Mouse (Mus musculus) midbrain, embryonic 11.5 days (tissue): ENCODE data around the gene A1cf. TPM values are rescaled to one million over a fixed set of nuclear protein-coding genes. Genes with fewer than 3 reads are reported as not detected.

Experiments
- ATAC-seq: fragments of 200-750 bp; cut with Nextera tagmentation; 2 replicates; pipeline ENCODE4 v1.8.0; 2017; ENCODE audit warnings: moderate TSS enrichment, moderate library complexity; ENCODE audit not compliant: low FRiP score
- DNase-seq: peaks from one replicate; pipeline ENCODE4 v3.0.0; 2015; ENCODE audit warnings: low spot score; ENCODE audit errors: missing footprints
- H3K27ac ChIP-seq: fragments of 300-500 bp; sonication (generic); 2 replicates; pipeline ENCODE4 v1.5.1; 2014; ENCODE audit warnings: low read depth, low read length
- H3K27me3 ChIP-seq: fragments of 300-500 bp; sonication (generic); 2 replicates; pipeline ENCODE4 v1.6.1; 2014; ENCODE audit warnings: mild to moderate bottlenecking, low read length, moderate library complexity, mixed read lengths; ENCODE audit not compliant: control insufficient read depth, insufficient read depth
- H3K36me3 ChIP-seq: fragments of 300-500 bp; sonication (generic); 2 replicates; pipeline ENCODE4 v1.6.1; 2014; ENCODE audit warnings: mild to moderate bottlenecking, low read length, moderate library complexity, mixed read lengths; ENCODE audit not compliant: control insufficient read depth, insufficient read depth
- H3K4me1 ChIP-seq: fragments of 300-500 bp; sonication (generic); 2 replicates; pipeline ENCODE4 v1.6.1; 2014; ENCODE audit warnings: low read length; ENCODE audit not compliant: control insufficient read depth, insufficient read depth
- H3K4me2 ChIP-seq: fragments of 300-500 bp; sonication (generic); 2 replicates; pipeline ENCODE4 v1.6.1; 2014; ENCODE audit warnings: mild to moderate bottlenecking, moderate library complexity
- H3K4me3 ChIP-seq: fragments of 300-500 bp; sonication (generic); 2 replicates; pipeline ENCODE4 v1.5.1; 2014; ENCODE audit warnings: low read depth, low read length
- H3K9ac ChIP-seq: fragments of 300-500 bp; sonication (generic); 2 replicates; pipeline ENCODE4 v1.6.1; 2014; ENCODE audit warnings: low read length
- H3K9me3 ChIP-seq: fragments of 300-500 bp; sonication (generic); 2 replicates; pipeline ENCODE4 v1.6.1; 2016; ENCODE audit warnings: low read length; ENCODE audit not compliant: control insufficient read depth
- WGBS: fragments of 180-500 bp; shearing (Covaris S2); extraction: QIAGEN DNeasy Blood & Tissue Kit; methylation state at CpG from one replicate; pipeline ENCODE4 v1.1.7; 2014; 5-methylcytosine and 5-hydroxymethylcytosine counted together
- polyA plus RNA-seq: library from polyadenylated mRNA; unstranded; fragments of >200 nt; fragmentation: Nextera tagmentation; extraction: Ambion mirVana; gene quantifications from 2 replicates; pipeline ENCODE4 v1.2.1, GENCODE M21; 2014

A1cf gene
- polyA plus RNA-seq, 1 experiment from 2014 or later, result not detected

DNA sequence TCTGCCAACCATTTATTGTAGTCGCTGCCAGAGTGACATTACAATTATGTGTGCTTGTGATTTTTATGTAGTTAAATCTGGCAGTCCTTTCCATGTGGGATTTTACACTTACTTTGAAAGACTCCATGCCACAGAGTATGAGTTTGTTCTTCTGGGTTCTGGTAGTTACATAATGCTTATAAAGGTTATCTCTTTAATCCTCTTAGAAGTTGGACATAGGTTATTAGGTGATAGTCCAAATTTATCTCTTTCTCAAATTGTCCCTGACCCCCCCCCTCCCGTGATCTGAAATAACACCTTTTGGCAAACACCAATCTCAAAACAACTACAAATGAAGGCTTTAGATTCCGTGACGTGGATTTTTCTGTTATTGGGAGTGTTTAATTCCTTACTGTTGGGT, 16.0 kb downstream of the A1cf start:
- Histone ChIP-seq H3K27me3 (no peaks in the 10 kb centered on the region), H3K9ac (no peak overlapping the region), H3K4me2 (no peak overlapping the region), H3K4me3 (no peak overlapping the region), H3K36me3 (no peaks in the 10 kb centered on the region), H3K4me1 (no peaks in the 10 kb centered on the region), H3K27ac (no peak overlapping the region), H3K9me3 (no peaks in the 10 kb centered on the region)
- DNase-seq (no peak), ATAC-seq (no peak)
- 87% methylated on average over 4 of the region's 4 CpGs for WGBS

DNA sequence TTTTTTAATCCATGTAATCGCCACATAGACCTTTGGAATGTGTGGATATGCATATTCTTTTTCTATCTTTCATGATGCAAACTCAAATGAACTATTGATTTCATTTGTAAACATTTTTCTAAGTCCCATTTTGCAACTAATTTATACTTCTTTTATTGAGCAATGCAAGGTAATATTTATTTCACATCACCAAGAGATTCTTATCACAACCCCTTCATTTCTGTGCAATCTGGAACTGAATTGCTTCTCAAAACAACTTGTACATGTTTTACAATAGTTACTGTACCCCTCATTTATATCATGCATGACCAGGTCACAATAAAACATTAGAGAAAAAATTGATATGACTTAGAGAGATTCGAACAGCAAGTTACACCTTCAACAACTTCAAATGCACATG, 18.7 kb downstream of the A1cf start:
- H3K36me3 ChIP-seq, result no peaks in the 10 kb centered on the region
- ATAC-seq, result no peak

DNA sequence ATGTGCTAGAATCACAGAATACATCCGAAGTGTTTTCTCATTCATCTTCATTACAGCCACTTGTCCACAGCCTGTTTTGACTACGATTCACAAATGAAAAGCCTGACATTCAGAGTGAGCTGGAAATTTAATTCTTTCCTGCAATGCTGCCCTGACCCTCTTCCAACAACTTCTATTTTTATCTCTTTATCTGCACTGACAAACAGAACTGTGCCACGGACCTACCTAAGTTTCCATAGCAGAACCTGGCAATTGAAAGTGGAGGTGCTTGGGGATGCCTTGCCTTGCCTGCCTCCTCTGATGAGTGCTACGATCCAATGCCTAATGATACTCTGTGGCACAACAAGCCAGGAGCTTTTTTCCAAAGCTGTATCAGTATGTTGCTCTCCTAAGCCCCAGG, 21.4 kb downstream of the A1cf start:
- no peaks in the 10 kb centered on the region for H3K36me3 ChIP-seq
- WGBS, result 90% methylated on average over 4 of the region's 4 CpGs
- H3K27ac ChIP-seq, result no peak overlapping the region
- H3K4me3 ChIP-seq, result no peak overlapping the region
- H3K9ac ChIP-seq, result no peak overlapping the region
- no peaks in the 10 kb centered on the region for H3K9me3 ChIP-seq
- DNase-seq (no peak), ATAC-seq (no peak)
- H3K4me1 ChIP-seq, result no peaks in the 10 kb centered on the region
- H3K27me3 ChIP-seq, result no peaks in the 10 kb centered on the region
- no peak overlapping the region for H3K4me2 ChIP-seq

More for the DNA sequence above, 18.7 kb downstream of the A1cf start:
- Histone ChIP-seq H3K4me2 (no peak overlapping the region), H3K4me3 (no peak overlapping the region), H3K9ac (no peak overlapping the region), H3K4me1 (no peaks in the 10 kb centered on the region), H3K27me3 (no peaks in the 10 kb centered on the region), H3K9me3 (no peaks in the 10 kb centered on the region), H3K27ac (no peak overlapping the region)
- no peak for DNase-seq
- 96% methylated on average over 2 of the region's 2 CpGs for WGBS

DNA sequence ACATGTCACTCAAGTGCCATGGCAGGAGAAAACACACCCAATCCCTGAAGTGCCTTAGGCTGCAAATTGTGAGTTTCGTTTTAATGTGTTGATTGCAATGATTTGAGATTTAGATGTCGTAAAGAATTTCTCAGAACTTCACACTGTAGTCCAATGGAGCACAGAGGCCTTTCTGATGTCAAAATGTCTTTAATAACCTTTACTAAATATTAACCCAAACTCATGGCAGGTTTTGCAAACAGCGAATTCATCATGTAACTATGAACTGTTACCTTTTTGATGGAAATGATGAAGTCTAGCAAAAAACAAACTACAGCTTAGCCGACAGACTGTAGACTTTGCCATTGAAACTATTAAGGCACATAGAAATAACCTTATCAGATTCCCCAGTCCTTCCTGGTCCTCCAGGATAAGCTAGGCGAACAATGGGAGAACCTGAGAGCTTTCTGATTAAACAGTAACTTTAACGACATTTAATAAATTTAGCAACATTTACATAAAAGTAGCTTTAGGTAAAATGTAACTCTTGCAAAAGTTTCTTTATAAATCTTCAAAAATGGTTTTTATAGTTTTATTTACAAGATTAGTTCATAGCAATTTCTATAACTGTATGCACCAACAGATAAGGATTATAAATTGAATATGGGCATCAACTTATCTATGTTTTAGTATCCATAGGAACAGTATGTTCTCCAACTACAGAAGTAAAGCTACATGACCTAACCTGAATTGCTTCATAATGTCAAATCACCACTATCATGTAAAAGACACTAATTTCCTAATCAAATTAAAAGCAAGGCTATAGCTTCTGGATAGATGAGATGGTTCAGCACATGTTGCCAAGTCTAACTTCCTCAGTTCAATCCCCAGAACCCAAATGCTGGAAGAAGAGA, 22.7 kb downstream of the A1cf start:
- Histone ChIP-seq H3K9ac (no peak overlapping the region), H3K36me3 (no peaks in the 10 kb centered on the region), H3K27me3 (no peaks in the 10 kb centered on the region), H3K4me3 (no peak overlapping the region), H3K27ac (no peak overlapping the region), H3K9me3 (no peaks in the 10 kb centered on the region), H3K4me2 (no peak overlapping the region), H3K4me1 (no peaks in the 10 kb centered on the region)
- ATAC-seq, result no peak
- DNase-seq, result no peak
- 92% methylated on average over 6 of the region's 6 CpGs for WGBS

DNA sequence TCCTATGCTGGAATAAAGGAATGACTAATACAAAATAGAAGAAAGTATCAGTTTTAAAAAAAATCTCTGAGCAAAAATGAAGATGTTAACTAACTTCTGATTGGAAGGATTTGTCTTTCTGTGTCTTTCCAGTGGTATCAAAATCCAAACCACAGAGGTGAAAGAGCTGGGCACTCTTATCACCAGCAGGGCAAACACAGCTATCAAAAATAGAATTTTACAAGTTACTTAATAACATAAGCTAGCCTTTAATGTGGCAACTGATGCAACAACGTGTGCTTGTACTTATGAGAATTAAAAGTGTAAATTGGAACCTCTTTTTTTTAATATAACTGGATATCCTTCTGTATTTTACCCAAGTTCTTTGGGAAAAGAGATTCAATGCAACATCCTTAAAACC, 27.4 kb downstream of the A1cf start:
- Histone ChIP-seq H3K27ac (no peak overlapping the region), H3K4me1 (no peaks in the 10 kb centered on the region), H3K9ac (no peak overlapping the region), H3K4me3 (no peak overlapping the region), H3K27me3 (no peaks in the 10 kb centered on the region), H3K9me3 (no peaks in the 10 kb centered on the region), H3K36me3 (no peaks in the 10 kb centered on the region), H3K4me2 (no peak overlapping the region)
- ATAC-seq (no peak), DNase-seq (no peak)
- 78% methylated on average over 1 of the region's 1 CpGs for WGBS

DNA sequence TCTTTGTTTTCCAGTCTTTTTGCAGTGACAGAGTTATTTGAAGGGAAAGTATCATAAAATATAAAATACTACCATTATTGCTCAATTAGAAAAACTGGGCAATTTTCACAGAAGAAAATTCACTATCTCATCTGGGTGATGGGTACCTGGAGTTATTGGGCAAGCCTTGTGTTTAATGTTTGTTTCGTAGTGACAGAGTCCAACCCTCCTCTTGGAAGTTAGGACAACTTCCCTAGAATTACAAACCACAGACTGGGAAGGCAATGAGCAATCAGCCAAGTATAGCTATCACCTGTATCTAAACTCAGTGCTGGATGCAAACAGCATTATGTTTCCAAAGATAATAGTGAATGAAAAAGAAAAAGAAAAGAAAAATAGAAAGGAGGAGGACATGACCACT, 28.1 kb downstream of the A1cf start:
- no peaks in the 10 kb centered on the region for H3K9me3 ChIP-seq
- no peak overlapping the region for H3K4me2 ChIP-seq
- H3K4me1 ChIP-seq, result no peaks in the 10 kb centered on the region
- H3K9ac ChIP-seq, result no peak overlapping the region
- ATAC-seq (no peak), DNase-seq (no peak)
- 85% methylated on average over 1 of the region's 1 CpGs for WGBS
- H3K27me3 ChIP-seq, result no peaks in the 10 kb centered on the region
- no peak overlapping the region for H3K27ac ChIP-seq
- no peaks in the 10 kb centered on the region for H3K36me3 ChIP-seq
- no peak overlapping the region for H3K4me3 ChIP-seq

DNA sequence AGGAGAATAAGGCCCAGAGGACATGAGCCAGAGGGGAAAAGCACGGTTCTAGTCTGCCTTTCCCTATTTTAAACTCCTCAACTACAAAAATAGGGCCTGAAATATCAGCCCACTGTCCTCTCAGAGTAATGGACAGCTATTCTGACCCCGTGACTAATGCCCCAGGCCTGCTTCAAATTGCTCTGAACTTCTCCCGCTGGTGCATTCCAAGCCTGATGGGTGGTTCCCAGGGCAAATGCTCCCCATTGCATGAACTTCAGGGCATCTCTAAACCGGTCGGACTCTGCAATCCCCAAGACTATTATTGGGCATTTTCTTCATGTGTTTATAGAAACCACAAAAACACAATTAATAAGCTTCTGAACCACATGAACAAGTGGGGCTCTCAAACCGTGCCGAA, 37.1 kb downstream of the A1cf start:
- Histone ChIP-seq H3K27me3 (no peaks in the 10 kb centered on the region), H3K4me2 (no peak overlapping the region), H3K27ac (no peak overlapping the region), H3K4me3 (no peak overlapping the region), H3K9ac (no peak overlapping the region), H3K9me3 (no peaks in the 10 kb centered on the region), H3K4me1 (no peaks in the 10 kb centered on the region), H3K36me3 (no peaks in the 10 kb centered on the region)
- DNase-seq (no peak), ATAC-seq (no peak)
- 67% methylated on average over 7 of the region's 7 CpGs for whole genome bisulfite sequencing

DNA sequence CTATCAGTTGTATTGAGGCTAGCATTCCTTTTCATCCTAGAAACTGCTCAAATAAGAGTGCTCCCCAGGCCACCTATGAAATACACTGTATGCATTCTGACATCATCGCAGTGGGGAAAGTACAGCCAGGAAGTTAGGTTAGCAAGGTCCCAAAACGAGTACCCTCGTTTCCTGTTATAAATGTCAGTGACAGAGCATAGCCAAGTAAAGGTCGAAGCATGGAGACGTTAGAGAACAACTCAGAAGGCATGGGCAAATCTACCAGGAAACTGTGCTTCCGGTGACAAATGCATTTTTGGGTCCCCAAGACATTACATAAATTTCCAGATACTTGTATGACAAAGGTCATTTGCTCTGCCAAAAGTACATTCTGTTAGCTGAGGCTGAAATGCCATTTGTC, 41.9 kb downstream of the A1cf start:
- H3K27me3 ChIP-seq, result no peaks in the 10 kb centered on the region
- no peak overlapping the region for H3K9ac ChIP-seq
- H3K4me3 ChIP-seq, result no peak overlapping the region
- no peak overlapping the region for H3K27ac ChIP-seq
- DNase-seq (no peak), ATAC-seq (no peak)
- H3K4me2 ChIP-seq, result no peak overlapping the region
- no peaks in the 10 kb centered on the region for H3K4me1 ChIP-seq
- H3K36me3 ChIP-seq, result no peaks in the 10 kb centered on the region
- no peaks in the 10 kb centered on the region for H3K9me3 ChIP-seq
- 88% methylated on average over 6 of the region's 6 CpGs for WGBS

DNA sequence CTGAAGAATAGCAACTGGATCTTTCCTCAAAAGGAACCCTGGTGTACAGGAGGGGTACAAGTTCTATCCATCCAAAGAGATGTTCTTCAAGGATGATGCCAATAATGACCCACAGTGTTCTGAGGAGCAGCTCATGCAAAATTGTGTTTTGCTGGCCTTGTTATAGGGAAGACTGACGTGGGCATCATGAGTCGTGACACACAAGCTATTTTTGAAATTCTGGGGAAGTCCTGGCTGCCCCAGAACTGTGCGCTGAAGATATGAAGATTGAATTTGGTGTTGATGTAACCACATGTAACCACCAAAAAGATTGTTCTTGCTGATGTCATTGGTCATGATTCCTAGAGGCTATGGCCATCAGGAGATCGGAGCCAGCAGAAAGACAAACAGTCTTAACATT, 45.4 kb downstream of the A1cf start:
- Histone ChIP-seq H3K27ac (no peak overlapping the region), H3K36me3 (no peaks in the 10 kb centered on the region), H3K4me3 (no peak overlapping the region), H3K9me3 (no peaks in the 10 kb centered on the region), H3K4me2 (no peak overlapping the region), H3K9ac (no peak overlapping the region), H3K27me3 (no peaks in the 10 kb centered on the region), H3K4me1 (no peaks in the 10 kb centered on the region)
- ATAC-seq (no peak), DNase-seq (no peak)
- 93% methylated on average over 4 of the region's 4 CpGs for whole genome bisulfite sequencing
